ENCODE assay signal across 27 mouse cellular contexts in genomic region chr15:92997933-92998332, GRCm38 (mm10).
DNase-seq lines count a peak whose midpoint lies in the region; ATAC-seq lines count a peak whose summit lies in the region.
"Had no signal": no experiment of that assay in that cellular context is flagged by ENCODE, and none has a peak within 500 bp of the region (broad histone marks: within the 10 kb centered on the region; RNA-seq: fewer than 3 reads in every experiment).

No protein-coding gene starts in this region.

- DNase-seq in hindbrain, embryonic 14.5 days (ENCODE audit: low spot score), result no peak
- DNase-seq in adrenal gland, postnatal 36 days, result no peak
- no peak for DNase-seq in yolk sac, embryonic 10.5 days (ENCODE audit: low spot score)
- DNase-seq: adrenal gland, adult 2 months; adrenal gland, postnatal 14 days; cerebellum, adult 11-12 months; cerebellum, adult 8-10 months; cerebellum, postnatal 10 days; embryo, embryonic 11 days; gastrocnemius, postnatal 25 days; heart, postnatal 14 days; heart, postnatal 4 days had no signal

- H3K27ac ChIP-seq in hindbrain, embryonic 14.5 days, result 0 out of 2 replicates have a peak overlapping the region, but pooled peaks have one; percentile 23
- no peak overlapping the region for H3K27ac ChIP-seq in hindbrain, embryonic 12.5 days
- H3K27ac ChIP-seq: embryonic facial prominence, embryonic 10.5 days; embryonic facial prominence, embryonic 13.5 days; forebrain, embryonic 12.5 days; forebrain, embryonic 15.5 days; hindbrain, embryonic 13.5 days; hindbrain, postnatal 0 days had no signal

- H3K36me3 ChIP-seq in hindbrain, embryonic 14.5 days (replicated peaks; ENCODE audit: control insufficient read depth, insufficient read depth), result no peaks in the 10 kb centered on the region
- no peaks in the 10 kb centered on the region for H3K36me3 ChIP-seq in hindbrain, embryonic 12.5 days
- H3K36me3 ChIP-seq: embryonic facial prominence, embryonic 10.5 days; embryonic facial prominence, embryonic 13.5 days; forebrain, embryonic 12.5 days; forebrain, embryonic 15.5 days; heart, embryonic 12.5 days; hindbrain, embryonic 13.5 days had no signal

- H3K9ac ChIP-seq in hindbrain, embryonic 14.5 days, result no peak overlapping the region
- no peak overlapping the region for H3K9ac ChIP-seq in hindbrain, embryonic 12.5 days
- H3K9ac ChIP-seq: embryonic facial prominence, embryonic 13.5 days; forebrain, embryonic 12.5 days; forebrain, embryonic 15.5 days; heart, embryonic 12.5 days; hindbrain, embryonic 13.5 days had no signal

- H3K4me2 ChIP-seq in hindbrain, embryonic 14.5 days (replicated peaks), result no peak overlapping the region
- no peak overlapping the region for H3K4me2 ChIP-seq in hindbrain, embryonic 12.5 days (replicated peaks)
- H3K4me2 ChIP-seq: embryonic facial prominence, embryonic 13.5 days; forebrain, embryonic 12.5 days; forebrain, embryonic 15.5 days; heart, embryonic 12.5 days; hindbrain, embryonic 13.5 days had no signal

- no peaks in the 10 kb centered on the region for H3K27me3 ChIP-seq in hindbrain, embryonic 14.5 days (ENCODE audit: control insufficient read depth, insufficient read depth, low read length)
- H3K27me3 ChIP-seq in hindbrain, embryonic 12.5 days, result no peaks in the 10 kb centered on the region
- H3K27me3 ChIP-seq: embryonic facial prominence, embryonic 13.5 days; forebrain, embryonic 12.5 days; forebrain, embryonic 15.5 days; heart, embryonic 12.5 days; hindbrain, embryonic 13.5 days had no signal

- H3K4me3 ChIP-seq in hindbrain, embryonic 14.5 days (replicated peaks; ENCODE audit: low read length), result no peak overlapping the region
- H3K4me3 ChIP-seq in hindbrain, embryonic 12.5 days, result no peak overlapping the region
- H3K4me3 ChIP-seq: embryonic facial prominence, embryonic 10.5 days; embryonic facial prominence, embryonic 13.5 days; erythroblast, embryonic 14.5 days; forebrain, embryonic 12.5 days; forebrain, embryonic 15.5 days; heart, embryonic 12.5 days; hindbrain, embryonic 13.5 days had no signal

- peaks cover 33% of the 10 kb centered on the region for H3K4me1 ChIP-seq in hindbrain, embryonic 14.5 days (replicated peaks; ENCODE audit: control insufficient read depth, insufficient read depth, low read length)
- H3K4me1 ChIP-seq in hindbrain, embryonic 12.5 days, result peaks cover 14% of the 10 kb centered on the region

- 84% methylated on average over 5 of the region's 5 CpGs for WGBS in hindbrain, embryonic 14.5 days
- 82% methylated on average over 5 of the region's 5 CpGs for WGBS in hindbrain, embryonic 12.5 days

- no peak for ATAC-seq in hindbrain, embryonic 14.5 days (ENCODE audit: low FRiP score)
- no peak for ATAC-seq in hindbrain, embryonic 12.5 days (ENCODE audit: low FRiP score)
- peak; percentile 73 for ATAC-seq in common myeloid progenitor, adult 5-6 weeks (replicated peaks; ENCODE audit: low read depth, poor library complexity, severe bottlenecking)
- peak; percentile 79 to 86 for ATAC-seq in hematopoietic stem cell, adult 5-6 weeks (replicated peaks in 1 of 2; ENCODE audit: insufficient read depth in 1 of 2, low FRiP score in 2 of 2, low TSS enrichment in 1 of 2, low read depth in 1 of 2, poor library complexity in 2 of 2, severe bottlenecking in 2 of 2)
- ATAC-seq in megakaryocyte progenitor cell, adult 5-6 weeks (replicated peaks; ENCODE audit: poor library complexity), result peak; percentile 58
- ATAC-seq: CD4-positive, CD25-positive, alpha-beta regulatory T cell, adult 4 months; forebrain, embryonic 15.5 days; hindbrain, postnatal 0 days; inflammation-experienced regulatory T-cells, adult 6 months; intestine, embryonic 16.5 days had no signal

- H3K9me3 ChIP-seq in hindbrain, embryonic 14.5 days (ENCODE audit: control insufficient read depth, low read length), result no peaks in the 10 kb centered on the region
- H3K9me3 ChIP-seq in hindbrain, embryonic 12.5 days (replicated peaks), result no peaks in the 10 kb centered on the region
- H3K9me3 ChIP-seq: embryonic facial prominence, embryonic 10.5 days; embryonic facial prominence, embryonic 13.5 days; forebrain, embryonic 12.5 days; forebrain, embryonic 15.5 days; heart, embryonic 12.5 days; hindbrain, embryonic 13.5 days had no signal

Comparison
In these comparisons a context has a peak if more than half of its experiments do, and no peak if none do; other contexts are left out.
1. ATAC-seq: peak in common myeloid progenitor, adult 5-6 weeks (single experiment), hematopoietic stem cell, adult 5-6 weeks (2 of 2) and megakaryocyte progenitor cell, adult 5-6 weeks (single experiment); none in hindbrain, embryonic 14.5 days (single experiment) and hindbrain, embryonic 12.5 days (single experiment).